11 mouse cellular contexts compared by ENCODE assay signal in genomic region chr7:25398610-25399009, GRCm38 (mm10). TPM values are rescaled to one million over a fixed set of nuclear protein-coding genes. Genes with fewer than 3 reads are reported as not detected.
DNase-seq lines count a peak whose midpoint lies in the region; ATAC-seq and TF ChIP-seq lines count a peak whose summit lies in the region.
"Had no signal": no experiment of that assay in that cellular context is flagged by ENCODE, and none has a peak within 500 bp of the region (broad histone marks: within the 10 kb centered on the region; RNA-seq: fewer than 3 reads in every experiment).

TSS of gene Lipe (minus strand) at chr7:25398710.

- H3K4me2 ChIP-seq in kidney, embryonic 15.5 days: peak within 1 kb of the TSS; percentile 3; the same call in 1 of the 2 replicates
- no peak within 1 kb of the TSS for H3K4me2 ChIP-seq in liver, embryonic 12.5 days
- H3K4me2 ChIP-seq: heart, embryonic 15.5 days had no signal

- H3K9ac ChIP-seq in kidney, embryonic 15.5 days: no peak within 1 kb of the TSS
- no peak within 1 kb of the TSS for H3K9ac ChIP-seq in liver, embryonic 12.5 days
- H3K9ac ChIP-seq: heart, embryonic 15.5 days had no signal

- no peak for TF ChIP-seq CTCF in embryonic fibroblast, embryonic 13.5 days (IDR thresholded peaks at IDR 0.05; ENCODE audit: borderline replicate concordance, insufficient read depth, low read length)

- ATAC-seq in kidney, embryonic 15.5 days (replicated peaks; ENCODE audit: low FRiP score): no peak
- ATAC-seq in frontal cortex, adult (ENCODE audit: low TSS enrichment): no peak
- ATAC-seq in liver, embryonic 12.5 days: no peak

- TF ChIP-seq POLR2A in embryonic fibroblast, embryonic 13.5 days (IDR thresholded peaks at IDR 0.05; ENCODE audit: low read depth, low read length): no peak

- H3K27me3 ChIP-seq in kidney, embryonic 15.5 days: no peaks in the 10 kb centered on the region
- H3K27me3 ChIP-seq in limb, embryonic 10.5 days (ENCODE audit: low read depth, poor library complexity, severe bottlenecking): 0 out of 2 replicates have a peak, but pooled peaks cover 8% of the 10 kb centered on the region
- H3K27me3 ChIP-seq in liver, embryonic 12.5 days (replicated peaks): 0 out of 2 replicates have a peak, but pooled peaks cover 3% of the 10 kb centered on the region
- H3K27me3 ChIP-seq: heart, embryonic 15.5 days had no signal

- DNase-seq in kidney, postnatal 25 days: no peak
- no peak for DNase-seq in adrenal gland, postnatal 25 days
- no peak for DNase-seq in limb, embryonic 10.5 days (ENCODE audit: low spot score)
- DNase-seq: cerebellum, postnatal 25 days; thymus, postnatal 36 days had no signal

- H3K27ac ChIP-seq in kidney, embryonic 15.5 days: no peak within 1 kb of the TSS
- no peak within 1 kb of the TSS for H3K27ac ChIP-seq in embryonic fibroblast, embryonic 13.5 days (ENCODE audit: insufficient read depth, low read length)
- peak within 1 kb of the TSS; percentile 31; the same call in 1 of the 2 replicates for H3K27ac ChIP-seq in limb, embryonic 10.5 days
- no peak within 1 kb of the TSS for H3K27ac ChIP-seq in liver, embryonic 12.5 days
- H3K27ac ChIP-seq: heart, embryonic 15.5 days; midbrain, embryonic 10.5 days had no signal

- peaks cover 42% of the 10 kb centered on the region for H3K4me1 ChIP-seq in kidney, embryonic 15.5 days
- no peaks in the 10 kb centered on the region for H3K4me1 ChIP-seq in embryonic fibroblast, embryonic 13.5 days (ENCODE audit: control insufficient read depth, insufficient read depth, low read length)
- peaks cover 69% of the 10 kb centered on the region for H3K4me1 ChIP-seq in limb, embryonic 10.5 days
- H3K4me1 ChIP-seq in liver, embryonic 12.5 days: peaks cover 39% of the 10 kb centered on the region

- WGBS in kidney, embryonic 15.5 days: 96% methylated on average over 1 of the region's 1 CpGs
- WGBS in limb, embryonic 10.5 days: 92% methylated on average over 1 of the region's 1 CpGs
- 81% methylated on average over 1 of the region's 1 CpGs for WGBS in liver, embryonic 12.5 days (ENCODE audit: insufficient replicate concordance)

- H3K36me3 ChIP-seq in kidney, embryonic 15.5 days: no peaks in the 10 kb centered on the region
- H3K36me3 ChIP-seq in limb, embryonic 10.5 days: no peaks in the 10 kb centered on the region
- no peaks in the 10 kb centered on the region for H3K36me3 ChIP-seq in liver, embryonic 12.5 days
- H3K36me3 ChIP-seq: heart, embryonic 15.5 days; midbrain, embryonic 10.5 days had no signal

- no peaks in the 10 kb centered on the region for H3K9me3 ChIP-seq in kidney, embryonic 15.5 days (replicated peaks)
- H3K9me3 ChIP-seq in limb, embryonic 10.5 days (replicated peaks): no peaks in the 10 kb centered on the region
- no peaks in the 10 kb centered on the region for H3K9me3 ChIP-seq in liver, embryonic 12.5 days (replicated peaks)
- H3K9me3 ChIP-seq: heart, embryonic 15.5 days; midbrain, embryonic 10.5 days had no signal

- no peak within 1 kb of the TSS for H3K4me3 ChIP-seq in kidney, embryonic 15.5 days (replicated peaks)
- no peak within 1 kb of the TSS for H3K4me3 ChIP-seq in embryonic fibroblast, embryonic 13.5 days (ENCODE audit: insufficient read depth, low read length)
- no peak within 1 kb of the TSS for H3K4me3 ChIP-seq in limb, embryonic 10.5 days
- H3K4me3 ChIP-seq in liver, embryonic 12.5 days: no peak within 1 kb of the TSS
- H3K4me3 ChIP-seq: heart, embryonic 15.5 days; midbrain, embryonic 10.5 days had no signal

RNA-seq across cellular contexts. Expression of gene Lipe, which starts in this region (rescaled TPM):
- 9.6 and 12.2 TPM in 2 replicates for polyA plus RNA-seq in kidney, embryonic 15.5 days (2015; fragmentation: Nextera tagmentation; extraction: Ambion mirVana)
- 295 and 303 TPM in 2 replicates for total RNA-seq in adrenal gland, postnatal 25 days (2021)
- 4.6 and 19.4 TPM in 2 replicates for polyA plus RNA-seq in embryonic fibroblast, embryonic 13.5 days (2011; ENCODE audit: insufficient read length, low read depth, missing spikeins)
- polyA plus RNA-seq in limb, embryonic 10.5 days (2016; fragmentation: Nextera tagmentation; extraction: Ambion mirVana): 8.4 and 8.9 TPM in 2 replicates
- polyA plus RNA-seq in liver, embryonic 12.5 days (2016; fragmentation: Nextera tagmentation; extraction: Ambion mirVana): 2.9 and 3.3 TPM in 2 replicates
